ENCODE assay signal across 8 mouse cellular contexts in the genomic region with DNA sequence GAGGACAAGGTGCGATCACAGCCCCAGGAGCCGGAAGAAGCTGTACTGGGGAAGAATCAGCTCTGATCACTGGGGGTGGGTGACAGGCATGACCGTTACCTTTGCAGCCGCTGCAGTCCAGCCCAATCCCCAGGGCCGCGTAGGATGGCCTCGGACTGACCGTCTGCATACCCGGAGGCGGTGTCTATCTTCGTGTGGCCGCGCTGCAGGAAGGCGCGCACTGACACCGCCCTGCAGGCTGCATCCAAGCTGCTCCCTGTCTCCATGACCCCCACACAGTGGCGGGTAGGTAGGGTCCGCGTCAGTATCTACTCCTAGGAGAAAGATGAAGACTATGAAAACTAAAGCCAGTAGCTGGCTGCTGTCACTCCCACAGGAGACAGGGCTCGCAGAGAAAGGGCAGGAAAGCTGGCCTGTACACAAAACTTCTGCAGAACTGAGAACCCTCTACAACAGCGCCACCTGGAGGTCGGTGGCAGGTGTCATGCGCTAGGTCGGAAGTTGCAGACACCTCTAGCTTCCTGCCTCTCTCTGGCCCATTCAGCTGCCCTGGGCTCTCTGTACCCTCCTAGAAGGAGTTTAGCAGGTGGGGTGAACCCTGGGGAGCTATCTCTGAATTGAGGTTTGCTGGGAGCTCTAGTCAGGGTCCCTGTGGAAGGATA. TPM values are rescaled to one million over a fixed set of nuclear protein-coding genes. Genes with fewer than 3 reads are reported as not detected.
DNase-seq lines count a peak whose midpoint lies in the region; ATAC-seq lines count a peak whose summit lies in the region.

No protein-coding gene starts in this region.

- peak; percentile 93 for ATAC-seq in activated CD4-positive, CD25-positive, alpha-beta regulatory T cell, adult 4 months
- ATAC-seq in hindbrain, embryonic 14.5 days (ENCODE audit: low FRiP score): no peak

- H3K9ac ChIP-seq in hindbrain, embryonic 14.5 days: no peak overlapping the region

- no peaks in the 10 kb centered on the region for H3K9me3 ChIP-seq in hindbrain, embryonic 14.5 days (ENCODE audit: control insufficient read depth, low read length)
- no peaks in the 10 kb centered on the region for H3K9me3 ChIP-seq in megakaryocyte, embryonic 14.5 days

- H3K36me3 ChIP-seq in hindbrain, embryonic 14.5 days (replicated peaks; ENCODE audit: control insufficient read depth, insufficient read depth): no peaks in the 10 kb centered on the region
- H3K36me3 ChIP-seq in megakaryocyte, embryonic 14.5 days (replicated peaks; ENCODE audit: low read length): no peaks in the 10 kb centered on the region

- no peaks in the 10 kb centered on the region for H3K4me1 ChIP-seq in hindbrain, embryonic 14.5 days (replicated peaks; ENCODE audit: control insufficient read depth, insufficient read depth, low read length)
- H3K4me1 ChIP-seq in megakaryocyte, embryonic 14.5 days: peaks cover 17% of the 10 kb centered on the region

- peaks cover 17% of the 10 kb centered on the region for H3K27me3 ChIP-seq in hindbrain, embryonic 14.5 days (ENCODE audit: control insufficient read depth, insufficient read depth, low read length)
- peaks cover 13% of the 10 kb centered on the region for H3K27me3 ChIP-seq in megakaryocyte, embryonic 14.5 days (replicated peaks)

- H3K4me3 ChIP-seq in hindbrain, embryonic 14.5 days (replicated peaks; ENCODE audit: low read length): no peak overlapping the region
- H3K4me3 ChIP-seq in megakaryocyte, embryonic 14.5 days (replicated peaks): peak overlapping the region; percentile 90

- no peak overlapping the region for H3K27ac ChIP-seq in hindbrain, embryonic 14.5 days

- WGBS in hindbrain, embryonic 14.5 days: 35% methylated on average over 24 of the region's 24 CpGs

- DNase-seq in cerebellum, postnatal 14 days: peak; percentile 79 to 90
- DNase-seq in gastrocnemius, adult 18-20 months (ENCODE audit: low spot score): peak; percentile 73
- DNase-seq in hindbrain, embryonic 14.5 days (ENCODE audit: low spot score): peak; percentile 79
- DNase-seq in layer of hippocampus, postnatal 36 days: peak; percentile 35 to 47
- peak; percentile 84 for DNase-seq in right cerebral cortex, postnatal 4 days
- peak; percentile 66 to 83 for DNase-seq in urinary bladder, postnatal 4 days (ENCODE audit: low spot score in 2 of 2)

- peak overlapping the region; percentile 24; the same call in 1 of the 2 replicates for H3K4me2 ChIP-seq in hindbrain, embryonic 14.5 days (replicated peaks)

RNA-seq across cellular contexts. Expression of a gene that starts 15.4 kb away (rescaled TPM):
- polyA plus RNA-seq in activated CD4-positive, CD25-positive, alpha-beta regulatory T cell, adult 4 months (2017; shearing (Covaris generic)): 10 to 100 TPM; 39.1 to 56.7 TPM
- total RNA-seq in gastrocnemius, adult 18-20 months (2021): 10 to 100 TPM; 30.5 to 31.4 TPM
- polyA plus RNA-seq in hindbrain, embryonic 14.5 days (2014; fragmentation: Nextera tagmentation; extraction: Ambion mirVana): 65.7 and 74.2 TPM in 2 replicates
- total RNA-seq in layer of hippocampus, postnatal 36 days (2021): 10 to 100 TPM; 48.1 to 48.3 TPM
- 38.8 and 55.8 TPM in 2 replicates for polyA plus RNA-seq in megakaryocyte, embryonic 14.5 days (2012; ENCODE audit: insufficient read depth, low replicate concordance)

RNA-seq across cellular contexts. Expression of a gene that starts 15.4 kb away (rescaled TPM):
- 10 to 100 TPM; 19.9 to 20.6 TPM for polyA plus RNA-seq in activated CD4-positive, CD25-positive, alpha-beta regulatory T cell, adult 4 months (2017; shearing (Covaris generic))
- 10 to 100 TPM; 28.7 to 32.7 TPM for total RNA-seq in gastrocnemius, adult 18-20 months (2021)
- polyA plus RNA-seq in hindbrain, embryonic 14.5 days (2014; fragmentation: Nextera tagmentation; extraction: Ambion mirVana): 35.1 and 36.8 TPM in 2 replicates
- 10 to 100 TPM; 87.9 to 89.8 TPM for total RNA-seq in layer of hippocampus, postnatal 36 days (2021)
- 2.2 and 3.3 TPM in 2 replicates for polyA plus RNA-seq in megakaryocyte, embryonic 14.5 days (2012; ENCODE audit: insufficient read depth, low replicate concordance)

RNA-seq across cellular contexts. Expression of a gene that starts 15.5 kb away (rescaled TPM):
- 10 to 100 TPM; 40.6 to 63.7 TPM for polyA plus RNA-seq in activated CD4-positive, CD25-positive, alpha-beta regulatory T cell, adult 4 months (2017; shearing (Covaris generic))
- total RNA-seq in gastrocnemius, adult 18-20 months (2021): 100 to 1,000 TPM; 109 to 115 TPM
- polyA plus RNA-seq in hindbrain, embryonic 14.5 days (2014; fragmentation: Nextera tagmentation; extraction: Ambion mirVana): 95.5 and 100 TPM in 2 replicates
- total RNA-seq in layer of hippocampus, postnatal 36 days (2021): 100 to 1,000 TPM; 149 to 168 TPM
- polyA plus RNA-seq in megakaryocyte, embryonic 14.5 days (2012; ENCODE audit: insufficient read depth, low replicate concordance): 58.6 and 69.3 TPM in 2 replicates

RNA-seq across cellular contexts. Expression of a gene that starts 26.4 kb away (rescaled TPM):
- polyA plus RNA-seq in activated CD4-positive, CD25-positive, alpha-beta regulatory T cell, adult 4 months (2017; shearing (Covaris generic)): 1 to 10 TPM; 7.5 to 8.2 TPM
- 10 to 100 TPM; 32.5 to 34.9 TPM for total RNA-seq in gastrocnemius, adult 18-20 months (2021)
- 57.6 and 58.7 TPM in 2 replicates for polyA plus RNA-seq in hindbrain, embryonic 14.5 days (2014; fragmentation: Nextera tagmentation; extraction: Ambion mirVana)
- 10 to 100 TPM; 32.1 to 32.3 TPM for total RNA-seq in layer of hippocampus, postnatal 36 days (2021)
- 35.7 and 43.6 TPM in 2 replicates for polyA plus RNA-seq in megakaryocyte, embryonic 14.5 days (2012; ENCODE audit: insufficient read depth, low replicate concordance)

RNA-seq across cellular contexts. Expression of a gene that starts 26.4 kb away (rescaled TPM):
- polyA plus RNA-seq in activated CD4-positive, CD25-positive, alpha-beta regulatory T cell, adult 4 months (2017; shearing (Covaris generic)): 1 to 10 TPM; 7.6 to 9.9 TPM
- total RNA-seq in gastrocnemius, adult 18-20 months (2021): 1 to 10 TPM; 5.6 to 7.8 TPM
- 10.0 and 13.3 TPM in 2 replicates for polyA plus RNA-seq in hindbrain, embryonic 14.5 days (2014; fragmentation: Nextera tagmentation; extraction: Ambion mirVana)
- total RNA-seq in layer of hippocampus, postnatal 36 days (2021): 10 to 100 TPM; 11.9 to 13.2 TPM
- 26.5 and 33.4 TPM in 2 replicates for polyA plus RNA-seq in megakaryocyte, embryonic 14.5 days (2012; ENCODE audit: insufficient read depth, low replicate concordance)
